Mouse (Mus musculus) lung, embryonic 16.5 days (tissue): Measurements from ENCODE around the gene Hes6. TPM values are rescaled to one million over a fixed set of nuclear protein-coding genes. Genes with fewer than 3 reads are reported as not detected.

Experiments
- ATAC-seq: fragments of 200-750 bp; cut with Nextera tagmentation; 2 replicates; pipeline ENCODE4 v1.8.0; 2017; ENCODE audit warnings: low read depth, mild to moderate bottlenecking, moderate library complexity
- H3K27ac ChIP-seq: fragments of 300-500 bp; sonication (generic); 2 replicates; pipeline ENCODE4 v1.5.1; 2014; ENCODE audit warnings: mild to moderate bottlenecking, control low read depth, low read length
- H3K27me3 ChIP-seq: fragments of 300-500 bp; sonication (generic); 2 replicates; pipeline ENCODE4 v1.6.1; 2014; ENCODE audit warnings: low read depth, low read length, mixed read lengths; ENCODE audit not compliant: control insufficient read depth, insufficient read depth
- H3K36me3 ChIP-seq: fragments of 300-500 bp; sonication (generic); 2 replicates; pipeline ENCODE4 v1.6.1; 2014; ENCODE audit warnings: low read length; ENCODE audit not compliant: control insufficient read depth, insufficient read depth
- H3K4me1 ChIP-seq: fragments of 300-500 bp; sonication (generic); replicated peaks from 2 replicates; pipeline ENCODE4 v1.6.1; 2014; ENCODE audit warnings: low read length, mixed read lengths; ENCODE audit not compliant: control insufficient read depth, insufficient read depth
- H3K4me2 ChIP-seq: fragments of 300-500 bp; sonication (generic); 2 replicates; pipeline ENCODE4 v1.6.1; 2014; ENCODE audit warnings: low read depth, low read length, control low read depth
- H3K4me3 ChIP-seq: fragments of 300-500 bp; sonication (generic); 2 replicates; pipeline ENCODE4 v1.5.1; 2014; ENCODE audit warnings: mild to moderate bottlenecking, low read length, control low read depth
- H3K9ac ChIP-seq: fragments of 300-500 bp; sonication (generic); 2 replicates; pipeline ENCODE4 v1.6.1; 2014; ENCODE audit warnings: low read length, control low read depth
- H3K9me3 ChIP-seq: fragments of 300-500 bp; sonication (generic); 2 replicates; pipeline ENCODE4 v1.6.1; 2016; ENCODE audit warnings: low read length; ENCODE audit not compliant: control insufficient read depth
- WGBS: fragments of 180-500 bp; shearing (Covaris S2); extraction: QIAGEN DNeasy Blood & Tissue Kit; methylation state at CpG from one replicate; pipeline ENCODE4 v1.1.7; 2014; 5-methylcytosine and 5-hydroxymethylcytosine counted together
- polyA plus RNA-seq: library from polyadenylated mRNA; unstranded; fragments of >200 nt; fragmentation: Nextera tagmentation; extraction: Ambion mirVana; gene quantifications from 2 replicates; pipeline ENCODE4 v1.2.1, GENCODE M21; 2015

Gene Hes6
- polyA plus RNA-seq, 1 experiment from 2014 or later = 73.2 TPM

GRCm38 (mm10) chr1:91456301-91456801 is 42.5 kb upstream of the Hes6 start:
- no peaks in the 10 kb centered on the region for H3K36me3 ChIP-seq
- 6% methylated on average over 11 of the region's 11 CpGs for WGBS
- peak overlapping the region; percentile 99 for H3K27ac ChIP-seq
- H3K4me3 ChIP-seq = peak overlapping the region; percentile 14
- H3K9ac ChIP-seq = peak overlapping the region; percentile 83
- H3K4me2 ChIP-seq = peak overlapping the region; percentile 84
- H3K4me1 ChIP-seq = peaks cover 64% of the 10 kb centered on the region
- H3K9me3 ChIP-seq = no peaks in the 10 kb centered on the region
- H3K27me3 ChIP-seq = no peaks in the 10 kb centered on the region
- ATAC-seq = peak; percentile 34

DNA sequence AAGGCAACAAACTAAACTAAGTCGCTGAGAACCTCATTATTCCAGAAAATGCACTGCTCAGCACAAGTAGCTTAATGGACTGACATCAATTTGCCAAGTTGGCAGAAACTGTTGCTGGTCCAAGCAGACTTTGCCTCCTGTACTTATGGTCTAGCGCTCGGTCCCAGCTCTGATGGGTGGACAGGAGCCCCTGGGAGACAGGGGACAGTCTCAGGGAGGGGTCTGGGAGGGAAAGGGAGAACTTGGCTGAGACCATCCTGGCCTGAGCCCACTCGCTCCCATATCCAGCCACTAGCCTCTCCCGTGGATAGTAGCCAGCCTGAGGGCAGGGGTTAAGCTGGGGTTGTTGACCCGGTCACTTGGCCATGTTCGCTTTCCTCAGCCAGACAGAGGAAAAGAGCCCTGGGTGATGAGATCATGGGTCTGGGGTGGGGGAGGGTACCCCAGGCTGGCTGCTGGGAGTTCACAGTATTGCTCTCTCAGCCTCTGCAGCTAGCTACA is 41.9 kb upstream of the Hes6 start:
- Histone ChIP-seq H3K27me3 (no peaks in the 10 kb centered on the region), H3K4me3 (peak overlapping the region; percentile 14), H3K9me3 (no peaks in the 10 kb centered on the region), H3K36me3 (no peaks in the 10 kb centered on the region), H3K4me2 (peak overlapping the region; percentile 84), H3K9ac (peak overlapping the region; percentile 83), H3K27ac (peak overlapping the region; percentile 99), H3K4me1 (peaks cover 69% of the 10 kb centered on the region)
- 22% methylated on average over 7 of the region's 7 CpGs for WGBS
- no peak for ATAC-seq

- Histone ChIP-seq H3K27me3 (no peaks in the 10 kb centered on the region), H3K9ac (peak overlapping the region; percentile 83), H3K9me3 (no peaks in the 10 kb centered on the region), H3K4me1 (peaks cover 66% of the 10 kb centered on the region), H3K4me2 (peak overlapping the region; percentile 84; the same call in 1 of the 2 replicates), H3K4me3 (no peak overlapping the region), H3K27ac (peak overlapping the region; percentile 99), H3K36me3 (no peaks in the 10 kb centered on the region)
- ATAC-seq = no peak
- WGBS = 74% methylated on average over 3 of the region's 3 CpGs
Observed at GRCm38 (mm10) chr1:91454927-91455326, 41.1 kb upstream of the Hes6 start.

- no peak; the same call in 1 of the 2 replicates for ATAC-seq
- Histone ChIP-seq H3K4me2 (no peak overlapping the region), H3K4me1 (peaks cover 63% of the 10 kb centered on the region)
Observed at GRCm38 (mm10) chr1:91454366-91454765, 40.5 kb upstream of the Hes6 start.

GRCm38 (mm10) chr1:91453932-91454331 is 40.1 kb upstream of the Hes6 start:
- Histone ChIP-seq H3K27me3 (no peaks in the 10 kb centered on the region), H3K27ac (peak overlapping the region; percentile 99), H3K36me3 (peaks cover 7% of the 10 kb centered on the region), H3K4me3 (no peak overlapping the region), H3K4me1 (peaks cover 66% of the 10 kb centered on the region), H3K9ac (peak overlapping the region; percentile 48), H3K9me3 (no peaks in the 10 kb centered on the region), H3K4me2 (no peak overlapping the region)
- 63% methylated on average over 9 of the region's 9 CpGs for WGBS
- no peak for ATAC-seq

More at GRCm38 (mm10) chr1:91454366-91454765, 40.5 kb upstream of the Hes6 start:
- H3K9me3 ChIP-seq = no peaks in the 10 kb centered on the region
- peak overlapping the region; percentile 48 for H3K9ac ChIP-seq
- no peaks in the 10 kb centered on the region for H3K27me3 ChIP-seq
- peak overlapping the region; percentile 99 for H3K27ac ChIP-seq
- peaks cover 2% of the 10 kb centered on the region for H3K36me3 ChIP-seq
- no peak overlapping the region for H3K4me3 ChIP-seq
- 55% methylated on average over 3 of the region's 3 CpGs for WGBS

GRCm38 (mm10) chr1:91451547-91452084 is 37.8 kb upstream of the Hes6 start:
- peak overlapping the region; percentile 47 for H3K27ac ChIP-seq
- no peaks in the 10 kb centered on the region for H3K27me3 ChIP-seq
- H3K4me1 ChIP-seq = peaks cover 53% of the 10 kb centered on the region
- peak overlapping the region; percentile 52 for H3K9ac ChIP-seq
- no peak overlapping the region for H3K4me3 ChIP-seq
- 42% methylated on average over 5 of the region's 5 CpGs for WGBS
- no peak for ATAC-seq
- no peak overlapping the region for H3K4me2 ChIP-seq
- peaks cover 8% of the 10 kb centered on the region for H3K9me3 ChIP-seq
- H3K36me3 ChIP-seq = peaks cover 20% of the 10 kb centered on the region

DNA sequence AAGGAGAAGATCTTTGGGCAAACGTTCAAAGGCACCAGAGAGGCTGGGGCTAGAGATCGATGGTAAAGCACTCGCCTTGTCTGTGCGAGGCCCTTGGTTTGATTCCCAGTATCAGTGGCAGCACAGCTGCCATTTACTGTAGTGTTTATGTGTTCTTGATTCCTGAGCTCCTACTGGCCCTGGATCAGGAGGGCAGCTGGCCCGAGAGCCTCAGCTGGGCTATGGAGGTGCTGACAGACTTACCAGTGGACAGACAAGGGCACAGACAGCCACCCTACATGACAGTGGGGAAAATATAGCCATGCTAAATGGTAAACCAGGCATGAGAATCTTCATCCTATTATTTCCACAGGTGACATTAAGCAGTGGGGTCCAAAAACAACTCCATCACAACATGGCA is 37.0 kb upstream of the Hes6 start:
- no peaks in the 10 kb centered on the region for H3K27me3 ChIP-seq
- H3K9me3 ChIP-seq = peaks cover 8% of the 10 kb centered on the region
- H3K36me3 ChIP-seq = peaks cover 20% of the 10 kb centered on the region
- no peak overlapping the region for H3K4me3 ChIP-seq
- H3K4me2 ChIP-seq = no peak overlapping the region
- no peak overlapping the region for H3K27ac ChIP-seq
- peaks cover 51% of the 10 kb centered on the region for H3K4me1 ChIP-seq
- no peak overlapping the region for H3K9ac ChIP-seq
- 70% methylated on average over 5 of the region's 5 CpGs for WGBS
- no peak for ATAC-seq

DNA sequence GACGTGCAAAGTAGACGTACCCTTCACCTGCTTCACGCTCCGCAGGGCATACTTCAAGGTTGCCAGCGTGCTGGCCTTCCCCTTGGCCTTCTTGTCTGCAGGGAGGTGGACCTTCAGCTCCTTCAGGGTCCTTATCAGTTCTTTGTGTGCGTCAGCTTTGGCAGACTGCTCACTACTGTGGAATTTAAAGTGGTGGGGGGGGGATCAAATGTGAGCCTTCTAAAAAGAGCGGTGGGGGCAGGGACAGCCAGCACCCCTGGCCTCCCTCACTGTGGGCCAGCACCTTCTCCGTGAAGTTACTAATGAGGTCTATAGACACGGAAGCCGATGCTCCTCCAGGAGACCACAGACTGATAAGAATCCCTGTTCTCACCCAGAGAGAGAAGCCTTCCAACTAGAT is 34.9 kb upstream of the Hes6 start:
- 47% methylated on average over 10 of the region's 10 CpGs for WGBS
- peaks cover 29% of the 10 kb centered on the region for H3K36me3 ChIP-seq
- no peak overlapping the region for H3K4me3 ChIP-seq
- peak overlapping the region; percentile 29; the same call in 1 of the 2 replicates for H3K9ac ChIP-seq
- H3K4me2 ChIP-seq = no peak overlapping the region
- peaks cover 8% of the 10 kb centered on the region for H3K9me3 ChIP-seq
- peak; percentile 87 for ATAC-seq
- peaks cover 33% of the 10 kb centered on the region for H3K4me1 ChIP-seq
- H3K27me3 ChIP-seq = no peaks in the 10 kb centered on the region
- H3K27ac ChIP-seq = peak overlapping the region; percentile 80

DNA sequence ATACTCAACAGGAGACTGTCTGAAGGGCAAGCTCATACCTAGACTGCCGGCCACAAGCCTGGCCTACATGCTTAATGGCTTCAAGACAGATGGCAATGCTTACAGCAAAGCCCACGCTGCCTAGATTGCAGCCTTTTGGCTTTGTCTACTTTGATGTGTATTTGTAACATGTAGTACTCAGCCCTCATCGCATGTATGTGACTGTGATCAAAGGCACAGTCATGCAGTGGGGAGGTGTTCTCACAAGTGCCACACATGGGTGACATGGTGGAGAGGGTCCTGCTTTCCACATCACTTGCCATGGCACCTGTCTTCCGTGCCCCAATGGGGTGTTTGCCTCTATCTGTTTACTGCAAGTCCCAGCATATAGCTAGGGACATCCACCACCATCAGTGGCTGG is 32.7 kb upstream of the Hes6 start:
- no peaks in the 10 kb centered on the region for H3K27me3 ChIP-seq
- peak overlapping the region; percentile 40 for H3K27ac ChIP-seq
- ATAC-seq = no peak
- peaks cover 22% of the 10 kb centered on the region for H3K4me1 ChIP-seq
- no peak overlapping the region for H3K9ac ChIP-seq
- WGBS = 81% methylated on average over 4 of the region's 4 CpGs
- peaks cover 8% of the 10 kb centered on the region for H3K9me3 ChIP-seq
- H3K4me2 ChIP-seq = no peak overlapping the region
- peaks cover 30% of the 10 kb centered on the region for H3K36me3 ChIP-seq
- H3K4me3 ChIP-seq = no peak overlapping the region
